Mouse (Mus musculus) small intestine, adult 2 months (tissue): ENCODE measurements around the gene Gm17268. TPM values are rescaled to one million over a fixed set of nuclear protein-coding genes. Genes with fewer than 3 reads are reported as not detected.

Source experiments
- H3K27ac ChIP-seq: fragments of 200-500 bp; 2 replicates; pipeline ENCODE4 v1.5.1; 2012; ENCODE audit warnings: low read depth, low read length, control low read depth, inconsistent platforms; ENCODE audit not compliant: insufficient read depth
- H3K27me3 ChIP-seq: fragments of 200-500 bp; 2 replicates; pipeline ENCODE4 v1.6.1; 2012; ENCODE audit warnings: mild to moderate bottlenecking, moderate library complexity, low read length, inconsistent platforms; ENCODE audit not compliant: control insufficient read depth, insufficient read depth
- H3K36me3 ChIP-seq: fragments of 200-500 bp; 2 replicates; pipeline ENCODE4 v1.6.1; 2012; ENCODE audit warnings: mild to moderate bottlenecking, low read length, control low read depth, inconsistent platforms; ENCODE audit not compliant: control insufficient read depth, insufficient read depth
- H3K4me1 ChIP-seq: fragments of 200-500 bp; 2 replicates; pipeline ENCODE4 v1.6.1; 2012; ENCODE audit warnings: low read length, inconsistent platforms, mixed read lengths; ENCODE audit not compliant: control insufficient read depth, insufficient read depth, insufficient read length
- H3K4me3 ChIP-seq: fragments of 200-500 bp; 2 replicates; pipeline ENCODE4 v1.5.1; 2012; ENCODE audit warnings: low read depth, mild to moderate bottlenecking, control low read depth, inconsistent platforms, low read length, moderate library complexity
- CTCF ChIP-seq: fragments of 200-500 bp; IDR thresholded peaks from 2 replicates; pipeline ENCODE4 v1.5.1; 2012; ENCODE audit warnings: low read depth, mild to moderate bottlenecking, control low read depth, inconsistent platforms, low read length, moderate library complexity, mixed read lengths; ENCODE audit not compliant: insufficient replicate concordance, insufficient read length; ENCODE audit errors: extremely low read depth
- POLR2A ChIP-seq: fragments of 200-500 bp; IDR thresholded peaks from 2 replicates; pipeline ENCODE4 v1.6.1; 2012; ENCODE audit warnings: low read depth, mild to moderate bottlenecking, control low read depth, inconsistent platforms, low read length, moderate library complexity
- WGBS: fragments of 180-500 bp; shearing (Covaris S2); methylation state at CpG from one replicate; pipeline ENCODE4 v1.1.7; 2018; 5-methylcytosine and 5-hydroxymethylcytosine counted together
- polyA plus RNA-seq: library from polyadenylated mRNA; depleted of rRNA; stranded (reverse); fragments of >200 nt; gene quantifications from 2 replicates; pipeline ENCODE4 v1.2.3, GENCODE M21; 2012

Gene Gm17268
- polyA plus RNA-seq, 1 experiment, result not detected

GRCm38 (mm10) chr11:82032678-82033344 lies 5.6 kb downstream of the Gm17268 start:
- peaks cover 5% of the 10 kb centered on the region; the same call in 1 of the 2 replicates for H3K4me1 ChIP-seq
- H3K27me3 ChIP-seq, result no peaks in the 10 kb centered on the region
- 43% methylated on average over 8 of the region's 8 CpGs for WGBS
- H3K4me3 ChIP-seq, result no peak overlapping the region
- peak overlapping the region; percentile 37 for H3K27ac ChIP-seq
- TF ChIP-seq POLR2A, result no peak
- no peak for TF ChIP-seq CTCF
- no peaks in the 10 kb centered on the region for H3K36me3 ChIP-seq

- no peak overlapping the region for H3K4me3 ChIP-seq
- peaks cover 5% of the 10 kb centered on the region; the same call in 1 of the 2 replicates for H3K4me1 ChIP-seq
- H3K27ac ChIP-seq, result peak overlapping the region; percentile 37
- no peak for TF ChIP-seq POLR2A
- no peak for TF ChIP-seq CTCF
- no peaks in the 10 kb centered on the region for H3K27me3 ChIP-seq
- no peaks in the 10 kb centered on the region for H3K36me3 ChIP-seq
Measured at GRCm38 (mm10) chr11:82032136-82032535, 6.2 kb downstream of the Gm17268 start.

- Histone ChIP-seq H3K27me3 (no peaks in the 10 kb centered on the region), H3K4me3 (no peak overlapping the region), H3K36me3 (no peaks in the 10 kb centered on the region), H3K4me1 (peaks cover 5% of the 10 kb centered on the region; the same call in 1 of the 2 replicates), H3K27ac (no peak overlapping the region)
- 70% methylated on average over 2 of the region's 2 CpGs for WGBS
- TF ChIP-seq CTCF, result no peak
- no peak for TF ChIP-seq POLR2A
Measured at GRCm38 (mm10) chr11:82030171-82030570, 8.2 kb downstream of the Gm17268 start.

- no peak for TF ChIP-seq POLR2A
- TF ChIP-seq CTCF, result no peak
- Histone ChIP-seq H3K4me1 (peaks cover 3% of the 10 kb centered on the region; the same call in 1 of the 2 replicates), H3K27me3 (no peaks in the 10 kb centered on the region), H3K27ac (no peak overlapping the region), H3K4me3 (no peak overlapping the region), H3K36me3 (no peaks in the 10 kb centered on the region)
- 68% methylated on average over 4 of the region's 4 CpGs for WGBS
Measured at GRCm38 (mm10) chr11:82023769-82024168, 14.6 kb downstream of the Gm17268 start.

GRCm38 (mm10) chr11:82022504-82023056 lies 15.8 kb downstream of the Gm17268 start:
- 88% methylated on average over 6 of the region's 6 CpGs for WGBS
- Histone ChIP-seq H3K27ac (no peak overlapping the region), H3K36me3 (no peaks in the 10 kb centered on the region), H3K4me3 (no peak overlapping the region), H3K4me1 (peaks cover 3% of the 10 kb centered on the region; the same call in 1 of the 2 replicates), H3K27me3 (no peaks in the 10 kb centered on the region)
- TF ChIP-seq CTCF (no peak), POLR2A (no peak)

GRCm38 (mm10) chr11:82021406-82021805 lies 17.0 kb downstream of the Gm17268 start:
- H3K4me1 ChIP-seq, result peaks cover 3% of the 10 kb centered on the region; the same call in 1 of the 2 replicates
- H3K4me3 ChIP-seq, result no peak overlapping the region
- H3K27ac ChIP-seq, result no peak overlapping the region
- 42% methylated on average over 3 of the region's 3 CpGs for WGBS
- TF ChIP-seq CTCF (no peak), POLR2A (no peak)
- no peaks in the 10 kb centered on the region for H3K27me3 ChIP-seq
- H3K36me3 ChIP-seq, result no peaks in the 10 kb centered on the region

- Histone ChIP-seq H3K4me1 (peaks cover 3% of the 10 kb centered on the region; the same call in 1 of the 2 replicates), H3K4me3 (no peak overlapping the region), H3K36me3 (no peaks in the 10 kb centered on the region), H3K27me3 (no peaks in the 10 kb centered on the region), H3K27ac (no peak overlapping the region)
- TF ChIP-seq POLR2A (no peak), CTCF (no peak)
Measured at GRCm38 (mm10) chr11:82019793-82020192, 18.6 kb downstream of the Gm17268 start.
